Mouse (Mus musculus): Measurements from ENCODE around the gene Nudcd2.

DNA sequence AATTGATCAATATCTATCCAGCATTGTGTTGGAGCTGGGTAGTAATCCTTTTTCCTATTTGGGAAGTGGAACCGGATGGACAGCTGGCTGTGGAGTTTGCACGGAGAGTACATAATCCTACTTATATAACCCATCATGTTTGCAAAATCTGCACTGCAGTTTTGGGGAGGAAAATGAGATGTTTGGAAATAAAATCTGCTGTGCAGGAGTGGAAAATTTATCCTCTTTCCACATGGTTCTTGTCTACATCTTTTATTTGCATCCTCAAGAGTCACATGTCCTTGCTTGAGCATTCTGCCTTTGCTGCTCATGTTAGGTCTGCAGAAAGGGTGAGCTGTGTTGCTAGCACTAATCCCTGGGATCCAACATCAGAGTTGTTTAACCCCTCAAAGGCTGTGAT lies 53.4 kb downstream of the Nudcd2 start:
- TF ChIP-seq CTCF (IDR thresholded peaks at IDR 0.05; ENCODE audit: control insufficient read depth, insufficient read depth, low read length), result no peak
- TF ChIP-seq POLR2A (IDR thresholded peaks at IDR 0.05; ENCODE audit: borderline replicate concordance, control insufficient read depth, low read depth, low read length), result no peak
